Mouse (Mus musculus) neural tube, embryonic 11.5 days (tissue): ENCODE measurements around the gene Timp3. TPM values are rescaled to one million over a fixed set of nuclear protein-coding genes. Genes with fewer than 3 reads are reported as not detected.

Experiments used
- ATAC-seq: fragments of 200-750 bp; cut with Nextera tagmentation; 2 replicates; pipeline ENCODE4 v1.8.0; 2017; ENCODE audit warnings: moderate number of reproducible peaks, mild to moderate bottlenecking, moderate TSS enrichment, moderate library complexity; ENCODE audit not compliant: insufficient read depth, low FRiP score, low TSS enrichment
- DNase-seq: peaks from one replicate; pipeline ENCODE4 v3.0.0-alpha.2; 2015; ENCODE audit warnings: low spot score
- H3K27ac ChIP-seq: fragments of 300-500 bp; sonication (generic); 2 replicates; pipeline ENCODE4 v1.5.1; 2014; ENCODE audit warnings: low read depth, mild to moderate bottlenecking, low read length
- H3K27me3 ChIP-seq: fragments of 300-500 bp; sonication (generic); 2 replicates; pipeline ENCODE4 v1.6.1; 2014; ENCODE audit warnings: mild to moderate bottlenecking, low read length, mixed read lengths; ENCODE audit not compliant: control insufficient read depth, insufficient read depth
- H3K36me3 ChIP-seq: fragments of 300-500 bp; sonication (generic); 2 replicates; pipeline ENCODE4 v1.6.1; 2014; ENCODE audit warnings: mild to moderate bottlenecking, low read length, moderate library complexity, mixed read lengths; ENCODE audit not compliant: control insufficient read depth, insufficient read depth
- H3K4me1 ChIP-seq: fragments of 300-500 bp; sonication (generic); 2 replicates; pipeline ENCODE4 v1.6.1; 2014; ENCODE audit warnings: low read length, mixed read lengths; ENCODE audit not compliant: control insufficient read depth, insufficient read depth
- H3K4me2 ChIP-seq: fragments of 300-500 bp; sonication (generic); 2 replicates; pipeline ENCODE4 v1.6.1; 2014; ENCODE audit warnings: low read depth, mild to moderate bottlenecking, moderate library complexity
- H3K4me3 ChIP-seq: fragments of 300-500 bp; sonication (generic); 2 replicates; pipeline ENCODE4 v1.5.1; 2014; ENCODE audit warnings: low read depth, low read length
- H3K9ac ChIP-seq: fragments of 300-500 bp; sonication (generic); 2 replicates; pipeline ENCODE4 v1.6.1; 2014; ENCODE audit warnings: mild to moderate bottlenecking, low read length
- H3K9me3 ChIP-seq: fragments of 300-500 bp; sonication (generic); 2 replicates; pipeline ENCODE4 v1.6.1; 2016; ENCODE audit warnings: low read length; ENCODE audit not compliant: control insufficient read depth
- WGBS: fragments of 180-500 bp; shearing (Covaris S2); extraction: QIAGEN DNeasy Blood & Tissue Kit; methylation state at CpG from one replicate; pipeline ENCODE4 v1.1.7; 2014; 5-methylcytosine and 5-hydroxymethylcytosine counted together
- polyA plus RNA-seq: library from polyadenylated mRNA; unstranded; fragments of >200 nt; fragmentation: Nextera tagmentation; extraction: Ambion mirVana; gene quantifications from 2 replicates; pipeline ENCODE4 v1.2.1, GENCODE M21; 2014

The Timp3 gene
- polyA plus RNA-seq, 1 experiment from 2014 or later: 43.1 TPM

DNA sequence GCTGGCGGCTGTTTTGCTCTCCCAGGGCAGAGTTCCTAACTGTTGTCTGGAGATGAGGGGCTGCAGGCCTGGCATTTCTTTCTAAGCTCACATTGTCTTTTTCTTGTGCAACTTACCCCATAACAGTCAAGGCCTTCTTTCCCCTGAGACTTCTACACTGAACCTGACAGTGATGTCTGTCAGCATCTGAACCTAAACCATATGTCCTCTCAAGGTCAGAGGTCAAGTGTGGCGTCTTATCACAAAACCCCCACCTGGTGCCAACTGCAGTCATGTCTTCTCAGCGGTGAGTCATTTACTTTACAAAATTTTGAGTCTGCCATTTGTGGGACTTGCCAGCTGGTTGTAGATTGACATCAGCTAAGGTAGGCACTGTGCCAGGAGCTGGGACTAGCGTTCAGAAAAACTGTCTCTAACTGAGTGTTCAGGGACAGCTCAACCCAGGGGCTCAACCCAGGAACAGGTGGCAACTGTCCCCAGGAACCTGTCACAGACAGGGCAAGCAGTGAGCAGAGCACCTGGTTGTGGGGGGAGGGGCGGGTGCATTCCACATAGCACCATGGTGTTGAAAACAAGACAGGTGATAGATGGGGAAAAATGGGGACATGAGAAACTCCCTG is 87.8 kb downstream of the Timp3 start:
- Histone ChIP-seq H3K4me2 (no peak overlapping the region), H3K27ac (no peak overlapping the region), H3K27me3 (no peaks in the 10 kb centered on the region), H3K36me3 (no peaks in the 10 kb centered on the region), H3K9ac (no peak overlapping the region), H3K4me3 (no peak overlapping the region), H3K4me1 (no peaks in the 10 kb centered on the region), H3K9me3 (no peaks in the 10 kb centered on the region)
- DNase-seq (no peak), ATAC-seq (no peak)
- 80% methylated on average over 5 of the region's 5 CpGs for WGBS

DNA sequence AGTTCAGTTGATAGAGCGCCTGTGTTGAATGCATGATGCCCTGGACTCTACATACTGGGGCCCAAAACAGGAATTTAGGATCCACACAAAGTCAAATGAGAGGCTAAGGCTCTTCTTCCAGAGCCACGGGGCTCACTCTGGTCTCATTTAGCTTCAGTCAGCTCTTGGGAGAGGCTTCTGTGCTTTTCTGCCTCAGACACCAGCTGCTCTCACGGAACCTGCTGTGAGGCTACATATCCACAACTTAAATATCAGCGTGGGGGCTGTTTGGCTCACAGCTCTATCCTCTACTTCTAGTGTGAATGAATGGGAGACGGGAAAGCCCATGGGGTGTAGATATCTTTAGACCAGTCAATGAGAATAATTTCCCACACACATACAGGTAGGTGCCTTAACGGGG is 88.6 kb downstream of the Timp3 start:
- ATAC-seq (no peak), DNase-seq (no peak)
- no peaks in the 10 kb centered on the region for H3K27me3 ChIP-seq
- no peak overlapping the region for H3K27ac ChIP-seq
- no peaks in the 10 kb centered on the region for H3K4me1 ChIP-seq
- no peaks in the 10 kb centered on the region for H3K36me3 ChIP-seq
- H3K4me2 ChIP-seq: no peak overlapping the region
- no peaks in the 10 kb centered on the region for H3K9me3 ChIP-seq
- H3K4me3 ChIP-seq: no peak overlapping the region
- WGBS: 70% methylated on average over 6 of the region's 6 CpGs
- H3K9ac ChIP-seq: no peak overlapping the region

DNA sequence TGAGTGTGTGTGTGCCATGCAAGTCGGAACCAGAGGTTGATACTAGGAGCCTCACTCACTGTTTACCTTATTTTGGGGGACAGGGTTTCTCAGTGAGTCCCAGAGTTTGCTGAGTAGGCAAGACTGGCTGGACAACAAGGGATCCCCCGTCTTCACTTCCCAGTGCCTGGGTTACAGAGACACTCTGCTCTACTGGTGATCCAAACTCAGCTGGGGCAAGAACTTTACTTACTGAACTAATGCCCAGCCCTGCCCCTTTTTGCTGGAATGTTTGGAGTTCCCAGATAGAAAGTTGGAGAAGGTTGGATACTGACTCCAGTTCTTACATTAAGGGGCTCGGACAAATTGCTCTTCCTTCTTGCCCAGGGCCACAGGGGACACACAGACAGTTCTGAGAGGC is 89.2 kb downstream of the Timp3 start:
- no peaks in the 10 kb centered on the region for H3K9me3 ChIP-seq
- no peak overlapping the region for H3K4me3 ChIP-seq
- no peaks in the 10 kb centered on the region for H3K27me3 ChIP-seq
- H3K36me3 ChIP-seq: no peaks in the 10 kb centered on the region
- no peak overlapping the region for H3K27ac ChIP-seq
- 80% methylated on average over 3 of the region's 3 CpGs for WGBS
- no peak overlapping the region for H3K9ac ChIP-seq
- no peak for DNase-seq
- no peak overlapping the region for H3K4me2 ChIP-seq
- no peaks in the 10 kb centered on the region for H3K4me1 ChIP-seq
- no peak for ATAC-seq

DNA sequence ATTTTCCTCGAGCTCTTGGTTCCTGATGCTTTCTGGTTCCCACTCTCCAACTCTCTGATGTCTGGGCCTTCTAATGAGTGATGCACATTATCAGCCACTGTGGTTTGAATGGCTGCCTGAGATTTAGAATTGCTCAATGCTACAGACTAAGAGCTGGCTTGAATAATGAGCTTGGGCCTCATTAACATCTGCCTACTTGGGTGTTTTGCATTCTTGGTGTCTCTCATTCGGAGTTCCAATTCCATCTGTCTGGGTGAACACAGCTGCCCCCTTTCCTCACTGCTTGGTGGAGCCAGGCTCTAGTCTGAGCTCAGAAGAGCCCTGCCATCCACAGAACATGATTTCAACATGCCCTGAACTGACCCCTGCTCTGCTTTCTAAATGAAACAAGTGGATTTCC is 89.7 kb downstream of the Timp3 start:
- ATAC-seq (no peak), DNase-seq (no peak)
- Histone ChIP-seq H3K27me3 (no peaks in the 10 kb centered on the region), H3K27ac (no peak overlapping the region), H3K4me1 (no peaks in the 10 kb centered on the region), H3K9ac (no peak overlapping the region), H3K4me2 (no peak overlapping the region), H3K36me3 (no peaks in the 10 kb centered on the region), H3K9me3 (no peaks in the 10 kb centered on the region), H3K4me3 (no peak overlapping the region)
- 67% methylated on average over 2 of the region's 2 CpGs for WGBS

DNA sequence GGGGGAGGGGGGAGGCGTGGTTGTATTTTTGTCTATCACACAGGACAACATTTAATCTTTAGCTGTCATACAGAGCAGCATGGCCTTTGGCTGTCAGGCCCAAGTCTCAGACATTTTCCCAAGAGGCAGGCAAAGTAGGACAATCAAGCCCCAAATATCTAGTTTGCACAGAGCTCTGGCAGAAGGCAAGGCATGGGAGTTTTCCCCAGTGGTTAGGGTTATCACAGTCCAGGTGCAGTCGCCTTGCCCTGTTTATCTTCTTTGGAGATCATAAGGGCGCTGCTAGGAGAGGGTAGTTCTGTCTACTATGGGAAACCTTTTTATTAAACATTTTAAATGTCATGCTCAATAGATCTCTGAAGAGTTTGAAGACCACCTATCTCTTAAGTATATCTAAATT is 92.2 kb downstream of the Timp3 start:
- Histone ChIP-seq H3K9ac (no peak overlapping the region), H3K4me2 (no peak overlapping the region), H3K4me1 (no peaks in the 10 kb centered on the region), H3K4me3 (no peak overlapping the region), H3K27ac (no peak overlapping the region), H3K27me3 (no peaks in the 10 kb centered on the region), H3K9me3 (no peaks in the 10 kb centered on the region), H3K36me3 (no peaks in the 10 kb centered on the region)
- WGBS: 88% methylated on average over 3 of the region's 3 CpGs
- ATAC-seq: no peak
- DNase-seq: no peak

DNA sequence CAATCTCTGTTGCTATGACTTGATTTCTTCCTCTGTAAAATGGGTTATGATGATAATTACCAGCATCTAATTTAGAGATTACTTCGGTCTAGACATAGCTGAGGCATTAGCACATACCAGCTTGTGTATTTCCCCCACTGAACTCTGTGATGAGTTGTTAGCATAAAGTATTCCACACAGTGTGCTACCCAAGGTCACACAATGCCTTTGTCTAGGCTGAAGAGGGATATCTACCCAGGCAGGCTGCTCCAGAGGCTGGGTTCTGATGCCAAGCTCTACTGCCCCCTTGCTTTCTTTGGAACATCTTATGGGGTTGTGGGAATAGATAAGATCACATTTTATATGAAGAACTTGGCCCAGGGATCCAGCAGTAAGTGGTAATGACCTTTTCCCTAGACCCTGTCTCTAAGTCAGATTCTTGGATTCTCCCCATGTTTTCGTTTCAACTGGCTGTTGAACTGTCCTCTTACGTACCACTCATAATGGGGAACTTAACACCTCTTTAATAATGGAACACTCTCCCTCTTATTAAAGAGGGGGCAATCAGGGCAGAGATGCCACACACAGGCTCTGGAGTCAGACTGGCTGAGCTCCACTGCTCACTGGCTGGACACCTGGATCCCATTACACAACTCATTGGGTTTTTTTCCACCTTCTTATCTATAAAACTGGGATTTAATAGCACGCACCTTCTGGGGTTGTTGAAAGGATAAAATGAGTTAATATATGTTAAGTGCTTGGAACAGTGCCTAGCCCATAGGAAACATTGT is 97.6 kb downstream of the Timp3 start:
- no peak overlapping the region for H3K27ac ChIP-seq
- ATAC-seq (no peak), DNase-seq (no peak)
- H3K9ac ChIP-seq: no peak overlapping the region
- H3K27me3 ChIP-seq: no peaks in the 10 kb centered on the region
- no peaks in the 10 kb centered on the region for H3K4me1 ChIP-seq
- no peak overlapping the region for H3K4me3 ChIP-seq
- H3K36me3 ChIP-seq: no peaks in the 10 kb centered on the region
- H3K4me2 ChIP-seq: no peak overlapping the region
- H3K9me3 ChIP-seq: no peaks in the 10 kb centered on the region
- WGBS: 90% methylated on average over 4 of the region's 4 CpGs

DNA sequence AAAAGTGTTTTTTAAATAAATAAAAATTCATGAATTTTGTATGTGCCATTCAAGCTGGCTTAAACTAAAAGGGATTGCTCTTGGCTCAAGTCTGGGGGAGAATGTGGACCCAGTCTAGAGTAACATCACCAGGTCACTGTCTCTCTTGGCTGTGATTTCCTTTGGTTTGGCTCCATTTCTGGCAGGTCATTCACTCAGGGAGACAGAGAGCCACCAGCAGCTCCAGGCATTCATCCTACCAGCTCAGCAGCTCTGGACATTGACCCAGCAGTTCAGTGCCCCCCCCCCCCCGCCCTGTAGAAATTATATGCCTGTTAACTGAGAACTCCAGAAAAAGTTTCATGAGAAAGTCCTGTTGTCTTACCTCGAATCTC is 98.2 kb downstream of the Timp3 start:
- Histone ChIP-seq H3K27me3 (no peaks in the 10 kb centered on the region), H3K9ac (no peak overlapping the region), H3K27ac (no peak overlapping the region), H3K36me3 (no peaks in the 10 kb centered on the region), H3K4me2 (no peak overlapping the region), H3K9me3 (no peaks in the 10 kb centered on the region), H3K4me3 (no peak overlapping the region), H3K4me1 (no peaks in the 10 kb centered on the region)
- no peak for DNase-seq
- ATAC-seq: no peak
- WGBS: 69% methylated on average over 2 of the region's 2 CpGs

Other genes with a start within 250 kb of the Timp3 start
- gene Syn3, start 198.5 kb downstream of the Timp3 start, polyA plus RNA-seq: 4.4 and 4.5 TPM in 2 replicates